Mouse (Mus musculus): ENCODE results near the gene B3gnt8. TPM values are rescaled to one million over a fixed set of nuclear protein-coding genes. Genes with fewer than 3 reads are reported as not detected.

The B3gnt8 gene
- polyA plus RNA-seq, 1 experiment from 2014 or later = 0.55 TPM

DNA sequence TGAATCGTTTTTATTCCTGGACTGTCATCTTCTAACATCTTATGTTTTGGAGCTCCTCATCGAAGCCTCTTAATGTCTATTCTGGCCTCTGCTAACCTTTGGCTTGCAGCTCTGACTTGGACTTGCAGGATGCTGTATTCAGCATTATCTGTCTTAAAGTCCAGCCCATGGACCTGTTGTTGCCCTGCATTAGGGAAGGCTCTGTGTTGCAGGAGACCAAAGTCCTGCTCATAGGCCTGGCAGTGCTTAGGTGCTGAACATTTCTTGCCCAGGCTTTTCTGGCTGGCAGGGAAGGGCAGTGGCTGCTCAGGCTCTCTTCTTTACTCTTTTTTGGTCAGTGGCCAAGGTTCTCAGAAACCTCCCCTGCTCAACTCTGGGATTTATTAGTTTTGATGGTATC, 19.3 kb upstream of the B3gnt8 start:
- Histone ChIP-seq H3K4me1 (replicated peaks) (no peaks in the 10 kb centered on the region), H3K27me3 (no peaks in the 10 kb centered on the region), H3K9ac (replicated peaks) (no peak overlapping the region), H3K27ac (no peak overlapping the region), H3K9me3 (no peaks in the 10 kb centered on the region), H3K36me3 (no peaks in the 10 kb centered on the region), H3K4me3 (replicated peaks) (no peak overlapping the region), H3K4me2 (replicated peaks) (no peak overlapping the region)
- 95% methylated on average over 2 of the region's 2 CpGs for WGBS
- no peak for ATAC-seq

GRCm38 (mm10) chr7:25610056-25610455, 16.4 kb upstream of the B3gnt8 start:
- Histone ChIP-seq H3K4me2 (replicated peaks) (no peak overlapping the region), H3K9me3 (no peaks in the 10 kb centered on the region), H3K4me1 (replicated peaks) (no peaks in the 10 kb centered on the region), H3K36me3 (no peaks in the 10 kb centered on the region), H3K27me3 (no peaks in the 10 kb centered on the region), H3K27ac (no peak overlapping the region), H3K4me3 (replicated peaks) (no peak overlapping the region), H3K9ac (replicated peaks) (no peak overlapping the region)
- no peak for ATAC-seq
- 38% methylated on average over 6 of the region's 6 CpGs for WGBS

DNA sequence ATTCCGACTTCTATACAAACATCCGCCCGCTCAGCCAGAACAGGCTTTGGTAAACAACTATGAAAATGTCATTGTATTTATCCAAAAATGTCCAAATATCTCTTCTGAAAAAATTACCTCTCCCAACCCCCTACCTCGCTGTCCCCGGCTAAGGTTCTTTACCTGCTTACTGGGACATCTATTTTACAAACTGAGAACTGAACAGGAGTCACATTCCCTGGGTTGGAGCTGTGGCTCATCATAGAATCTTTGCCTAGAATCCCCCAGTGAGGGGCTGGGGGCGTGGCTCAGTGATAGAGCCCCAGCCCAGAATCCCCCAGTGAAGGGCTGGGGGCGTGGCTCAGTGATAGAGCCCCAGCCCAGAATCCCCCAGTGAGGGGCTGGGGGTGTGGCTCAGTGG, 15.0 kb upstream of the B3gnt8 start:
- no peak overlapping the region for H3K27ac ChIP-seq
- WGBS = 42% methylated on average over 7 of the region's 7 CpGs
- H3K9me3 ChIP-seq = no peaks in the 10 kb centered on the region
- H3K27me3 ChIP-seq = no peaks in the 10 kb centered on the region
- H3K4me1 ChIP-seq (replicated peaks) = no peaks in the 10 kb centered on the region
- no peak overlapping the region for H3K4me2 ChIP-seq (replicated peaks)
- no peak for ATAC-seq
- no peaks in the 10 kb centered on the region for H3K36me3 ChIP-seq
- no peak overlapping the region for H3K9ac ChIP-seq (replicated peaks)
- H3K4me3 ChIP-seq (replicated peaks) = no peak overlapping the region

GRCm38 (mm10) chr7:25614086-25614485, 12.4 kb upstream of the B3gnt8 start:
- 92% methylated on average over 5 of the region's 5 CpGs for WGBS
- Histone ChIP-seq H3K9ac (replicated peaks) (no peak overlapping the region), H3K36me3 (no peaks in the 10 kb centered on the region), H3K4me1 (replicated peaks) (peaks cover 3% of the 10 kb centered on the region; the same call in 1 of the 2 replicates), H3K4me3 (replicated peaks) (no peak overlapping the region), H3K27ac (no peak overlapping the region), H3K27me3 (no peaks in the 10 kb centered on the region), H3K9me3 (no peaks in the 10 kb centered on the region), H3K4me2 (replicated peaks) (no peak overlapping the region)
- no peak for ATAC-seq

GRCm38 (mm10) chr7:25614831-25615705, 11.4 kb upstream of the B3gnt8 start:
- no peak overlapping the region for H3K27ac ChIP-seq
- no peaks in the 10 kb centered on the region for H3K27me3 ChIP-seq
- no peak overlapping the region for H3K9ac ChIP-seq (replicated peaks)
- no peak overlapping the region for H3K4me3 ChIP-seq (replicated peaks)
- H3K36me3 ChIP-seq = no peaks in the 10 kb centered on the region
- 65% methylated on average over 21 of the region's 21 CpGs for WGBS
- H3K4me2 ChIP-seq (replicated peaks) = no peak overlapping the region
- peaks cover 8% of the 10 kb centered on the region for H3K4me1 ChIP-seq (replicated peaks)
- H3K9me3 ChIP-seq = no peaks in the 10 kb centered on the region
- ATAC-seq = no peak

DNA sequence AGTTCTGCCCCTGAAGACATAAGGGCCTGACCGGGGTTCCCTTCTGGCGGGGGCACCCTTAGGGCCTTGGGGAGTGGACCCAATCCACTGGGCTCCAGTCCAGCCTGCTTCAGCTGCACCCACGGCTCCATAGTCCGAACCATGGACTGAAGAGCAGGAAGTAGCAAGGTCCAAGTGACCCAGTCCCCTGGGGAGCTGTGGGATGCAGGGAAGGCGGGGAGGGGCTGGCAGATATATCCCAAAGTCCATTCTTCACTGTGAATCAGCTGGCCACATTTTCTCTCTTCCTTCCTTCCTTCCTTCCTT, 10.8 kb upstream of the B3gnt8 start, which contains the start of gene Erich4:
Erich4 (minus strand) TSS at position 187 of the 306 bp plus-strand sequence.
- H3K4me3 ChIP-seq (replicated peaks) = no peak within 1 kb of the TSS
- no peaks in the 10 kb centered on the region for H3K9me3 ChIP-seq
- no peak within 1 kb of the TSS for H3K4me2 ChIP-seq (replicated peaks)
- no peak within 1 kb of the TSS for H3K27ac ChIP-seq
- H3K9ac ChIP-seq (replicated peaks) = no peak within 1 kb of the TSS
- H3K27me3 ChIP-seq = no peaks in the 10 kb centered on the region
- no peaks in the 10 kb centered on the region for H3K36me3 ChIP-seq
- H3K4me1 ChIP-seq (replicated peaks) = peaks cover 8% of the 10 kb centered on the region
- WGBS = 77% methylated on average over 5 of the region's 5 CpGs
- no peak for ATAC-seq

DNA sequence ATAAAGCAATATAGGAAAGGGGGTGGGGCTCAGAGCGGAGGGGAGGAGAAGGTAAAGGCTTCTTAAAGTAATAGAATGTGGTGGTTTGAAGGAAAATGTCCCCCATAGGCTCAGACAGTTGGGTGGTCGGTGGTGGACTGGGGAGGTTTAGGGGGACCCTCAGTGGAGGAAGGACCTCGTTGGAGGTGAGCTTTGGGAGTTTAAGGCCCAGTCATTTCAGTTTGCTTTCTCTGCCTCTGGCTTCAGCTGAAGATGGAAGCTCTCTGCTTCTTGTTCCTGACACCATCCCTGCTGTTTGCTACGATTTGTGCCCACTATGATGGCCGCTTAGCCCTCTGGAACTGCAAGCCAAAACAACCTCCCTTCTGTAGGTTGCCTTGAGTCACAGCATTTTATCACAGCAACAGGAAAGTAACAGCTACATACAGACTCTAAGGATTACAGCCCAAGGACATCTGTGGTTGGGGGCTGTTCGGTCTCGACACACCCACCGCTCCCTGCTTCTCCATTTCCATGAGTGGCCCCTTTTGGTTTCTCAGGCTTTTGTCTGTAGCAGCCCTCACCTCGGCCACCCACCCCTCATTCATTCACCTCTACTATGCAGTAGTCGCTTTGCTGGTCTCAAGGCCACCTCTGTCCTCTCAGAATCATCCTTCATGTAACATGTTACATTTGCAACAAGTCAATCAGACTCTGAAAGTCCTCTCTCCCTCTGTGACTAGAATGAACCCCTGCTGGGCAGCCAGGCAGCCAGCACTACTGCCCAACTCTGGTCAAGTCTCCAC, 8.9 kb upstream of the B3gnt8 start:
- no peak overlapping the region for H3K9ac ChIP-seq (replicated peaks)
- 85% methylated on average over 10 of the region's 10 CpGs for WGBS
- no peak overlapping the region for H3K4me3 ChIP-seq (replicated peaks)
- H3K9me3 ChIP-seq = no peaks in the 10 kb centered on the region
- no peak overlapping the region for H3K4me2 ChIP-seq (replicated peaks)
- ATAC-seq = no peak
- H3K4me1 ChIP-seq (replicated peaks) = peaks cover 8% of the 10 kb centered on the region
- no peak overlapping the region for H3K27ac ChIP-seq
- H3K27me3 ChIP-seq = no peaks in the 10 kb centered on the region
- peaks cover 6% of the 10 kb centered on the region; the same call in 1 of the 2 replicates for H3K36me3 ChIP-seq

GRCm38 (mm10) chr7:25618865-25619721, 7.4 kb upstream of the B3gnt8 start, which contains the start of gene Dmac2:
Dmac2 (plus strand) TSS chr7:25619414.
- Histone ChIP-seq H3K4me3 (replicated peaks) (peak within 1 kb of the TSS; percentile 56), H3K9me3 (no peaks in the 10 kb centered on the region), H3K36me3 (peaks cover 17% of the 10 kb centered on the region), H3K9ac (replicated peaks) (peak within 1 kb of the TSS; percentile 56), H3K4me2 (replicated peaks) (peak within 1 kb of the TSS; percentile 63), H3K27me3 (no peaks in the 10 kb centered on the region), H3K4me1 (replicated peaks) (peaks cover 8% of the 10 kb centered on the region), H3K27ac (no peak within 1 kb of the TSS)
- 1% methylated on average over 53 of the region's 53 CpGs for WGBS
- peak; percentile 96 for ATAC-seq

- peak overlapping the region; percentile 56; the same call in 1 of the 2 replicates for H3K9ac ChIP-seq (replicated peaks)
- peak overlapping the region; percentile 56 for H3K4me3 ChIP-seq (replicated peaks)
- H3K27me3 ChIP-seq = no peaks in the 10 kb centered on the region
- H3K4me1 ChIP-seq (replicated peaks) = peaks cover 8% of the 10 kb centered on the region
- peak overlapping the region; percentile 63 for H3K4me2 ChIP-seq (replicated peaks)
- 23% methylated on average over 5 of the region's 5 CpGs for WGBS
- peaks cover 21% of the 10 kb centered on the region for H3K36me3 ChIP-seq
- no peaks in the 10 kb centered on the region for H3K9me3 ChIP-seq
- no peak overlapping the region for H3K27ac ChIP-seq
- ATAC-seq = no peak
Observed at GRCm38 (mm10) chr7:25619722-25619991, 6.8 kb upstream of the B3gnt8 start.

DNA sequence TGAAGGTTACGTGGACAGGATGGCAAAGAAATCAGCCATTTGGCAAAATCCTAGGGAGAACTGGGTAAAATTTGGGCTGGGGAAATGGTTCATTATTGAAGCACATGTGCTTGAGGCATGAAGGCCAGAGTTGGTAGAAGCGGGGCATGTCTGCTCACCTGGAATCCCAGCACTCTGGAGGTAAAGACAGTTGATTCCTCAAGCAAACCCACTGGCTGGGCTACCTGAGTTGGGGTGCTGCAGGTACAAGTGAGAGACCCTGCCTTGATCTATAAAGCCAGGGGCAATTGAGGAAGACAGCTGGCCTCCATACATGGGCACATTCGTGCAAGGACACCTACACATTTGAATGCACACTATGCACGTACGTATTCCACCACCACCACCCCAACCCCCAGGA, 6.4 kb upstream of the B3gnt8 start:
- H3K27me3 ChIP-seq = no peaks in the 10 kb centered on the region
- H3K9ac ChIP-seq (replicated peaks) = no peak overlapping the region
- H3K4me3 ChIP-seq (replicated peaks) = peak overlapping the region; percentile 56
- 94% methylated on average over 5 of the region's 5 CpGs for WGBS
- no peak for ATAC-seq
- peaks cover 25% of the 10 kb centered on the region for H3K36me3 ChIP-seq
- H3K4me2 ChIP-seq (replicated peaks) = peak overlapping the region; percentile 63
- peaks cover 8% of the 10 kb centered on the region for H3K4me1 ChIP-seq (replicated peaks)
- no peaks in the 10 kb centered on the region for H3K9me3 ChIP-seq
- no peak overlapping the region for H3K27ac ChIP-seq

DNA sequence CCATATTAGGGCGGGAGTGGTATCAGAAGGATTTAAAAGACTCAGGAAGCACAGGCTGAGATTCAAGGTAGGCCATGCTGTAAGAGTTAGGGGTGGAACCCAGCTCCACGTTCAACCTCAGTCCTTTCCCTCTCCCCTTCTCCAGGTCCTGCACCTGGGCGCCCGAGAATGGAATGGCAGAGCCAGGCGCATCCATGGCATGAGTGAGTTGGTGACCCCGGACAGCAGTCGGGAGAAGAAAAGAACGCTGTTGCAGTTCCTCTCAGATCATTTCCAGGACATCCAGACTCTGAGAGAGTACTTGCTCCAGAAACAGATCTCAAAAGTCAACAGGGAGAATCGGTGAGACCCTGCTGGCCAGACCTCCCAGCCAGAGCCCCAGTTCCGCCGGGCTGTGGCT, 5.7 kb upstream of the B3gnt8 start:
- Histone ChIP-seq H3K9ac (replicated peaks) (no peak overlapping the region), H3K27ac (no peak overlapping the region), H3K4me2 (replicated peaks) (no peak overlapping the region), H3K4me1 (replicated peaks) (peaks cover 8% of the 10 kb centered on the region), H3K4me3 (replicated peaks) (no peak overlapping the region), H3K9me3 (no peaks in the 10 kb centered on the region), H3K36me3 (peaks cover 30% of the 10 kb centered on the region), H3K27me3 (no peaks in the 10 kb centered on the region)
- 93% methylated on average over 11 of the region's 11 CpGs for WGBS
- ATAC-seq = no peak

All from midbrain, embryonic 13.5 days (tissue).